Mouse (Mus musculus) layer of hippocampus, adult 2 months (tissue): ENCODE results near the gene Atad3a. TPM values are rescaled to one million over a fixed set of nuclear protein-coding genes. Genes with fewer than 3 reads are reported as not detected.
"Not testable (repeated sequence)": the region's sequence is repeated elsewhere in the genome, so short reads cannot be mapped to it uniquely, and the experiment has no call there.

Experiments
- DNase-seq, 2 experiments: peaks; one replicate each; pipeline ENCODE4 v3.0.0; 2022; ENCODE audit warnings: low spot score in 2 of 2
- H3K27ac ChIP-seq: fragments of 200-600 bp; 2 replicates; pipeline ENCODE4 v1.8.1; 2022
- H3K4me3 ChIP-seq: fragments of 200-600 bp; 2 replicates; pipeline ENCODE4 v1.8.1; 2022; ENCODE audit warnings: mild to moderate bottlenecking
- CTCF ChIP-seq: fragments of 200-600 bp; conservative IDR thresholded peaks from 2 replicates; pipeline ENCODE4 v1.8.1; 2022; ENCODE audit warnings: antibody characterized with exemption, mild to moderate bottlenecking, moderate library complexity
- long read RNA-seq, 2 experiments: library from polyadenylated mRNA; stranded (forward); transcript quantifications; one replicate each; pipeline ENCODE4 v2.0.0; 2021; ENCODE audit warnings: borderline mapping rate in 2 of 2
- total RNA-seq, 2 experiments: library from RNA; stranded (reverse); gene quantifications; 2 replicates each; pipeline ENCODE4 v1.2.3; 2021

Gene Atad3a
- 10 to 100 TPM; 49.9 to 51.4 TPM for total RNA-seq
- long read RNA-seq, experiment 1, transcript Atad3a-201 (16 exons, 2,413 nt) = major isoform, 17 of 38 reads
- long read RNA-seq, experiment 1, partial matches to known transcripts = 3 of 38 reads
- long read RNA-seq, experiment 1, other reads (novel, unspliced or antisense) = 18 of 38 reads
- long read RNA-seq, experiment 2, transcript Atad3a-201 (16 exons, 2,413 nt) = major isoform, 36 of 58 reads
- long read RNA-seq, experiment 2, partial matches to known transcripts = 3 of 58 reads
- long read RNA-seq, experiment 2, other reads (novel, unspliced or antisense) = 19 of 58 reads

- peak; percentile 96 to 97 for DNase-seq
- peak within 1 kb of the TSS; percentile 87 for H3K27ac ChIP-seq
Measured at GRCm38 (mm10) chr4:155760613-155761355, at the start of gene Atad3a. TSS of gene Atad3a (minus strand) at chr4:155761093.

GRCm38 (mm10) chr4:155807841-155808240 lies 46.9 kb upstream of the Atad3a start:
- TF ChIP-seq CTCF = no peak
- H3K27ac ChIP-seq = no peak overlapping the region
- H3K4me3 ChIP-seq = no peak overlapping the region
- DNase-seq = no peak

More at GRCm38 (mm10) chr4:155760613-155761355, at the start of gene Atad3a:
- no peak for TF ChIP-seq CTCF
- H3K4me3 ChIP-seq = peak within 1 kb of the TSS; percentile 88

GRCm38 (mm10) chr4:155803340-155804041 lies 42.6 kb upstream of the Atad3a start:
- peak overlapping the region; percentile 87 for H3K27ac ChIP-seq
- DNase-seq = peak; percentile 91 to 96
- peak overlapping the region; percentile 97 for H3K4me3 ChIP-seq
- no peak for TF ChIP-seq CTCF

- H3K4me3 ChIP-seq = peak within 1 kb of the TSS; percentile 97
- TF ChIP-seq CTCF = peak; percentile 56
- peak within 1 kb of the TSS; percentile 87 for H3K27ac ChIP-seq
- no peak for DNase-seq
Measured at GRCm38 (mm10) chr4:155802741-155803339, 41.9 kb upstream of the Atad3a start, which contains the start of gene Mrpl20. TSS of gene Mrpl20 (plus strand) at chr4:155802878.

GRCm38 (mm10) chr4:155802075-155802474 lies 41.2 kb upstream of the Atad3a start:
- TF ChIP-seq CTCF = no peak
- DNase-seq = no peak
- Histone ChIP-seq H3K27ac (no peak overlapping the region), H3K4me3 (no peak overlapping the region)

- no peak for TF ChIP-seq CTCF
- Histone ChIP-seq H3K4me3 (no peak overlapping the region), H3K27ac (no peak overlapping the region)
- no peak for DNase-seq
Measured at GRCm38 (mm10) chr4:155793730-155794129, 32.8 kb upstream of the Atad3a start.

GRCm38 (mm10) chr4:155791240-155791933 lies 30.5 kb upstream of the Atad3a start:
- TF ChIP-seq CTCF = no peak
- Histone ChIP-seq H3K4me3 (no peak overlapping the region), H3K27ac (no peak overlapping the region)
- peak in 1 of 2 experiments; percentile 6 for DNase-seq

- TF ChIP-seq CTCF = no peak
- DNase-seq = no peak
- H3K4me3 ChIP-seq = no peak overlapping the region
- H3K27ac ChIP-seq = no peak overlapping the region
Measured at GRCm38 (mm10) chr4:155790650-155791161, 29.8 kb upstream of the Atad3a start.

- no peak within 1 kb of the TSS for H3K27ac ChIP-seq
- TF ChIP-seq CTCF = no peak
- no peak for DNase-seq
- H3K4me3 ChIP-seq = no peak within 1 kb of the TSS
Measured at GRCm38 (mm10) chr4:155790021-155790489, 29.2 kb upstream of the Atad3a start, which contains the start of gene Ankrd65. TSS of gene Ankrd65 (plus strand) at chr4:155790439.

- H3K4me3 ChIP-seq, DNase-seq, H3K27ac ChIP-seq: not testable (repeated sequence)
Measured at GRCm38 (mm10) chr4:155788833-155789232, 27.9 kb upstream of the Atad3a start.

- TF ChIP-seq CTCF = no peak
Measured at GRCm38 (mm10) chr4:155788300-155788699, 27.4 kb upstream of the Atad3a start.

GRCm38 (mm10) chr4:155785819-155786218 lies 24.9 kb upstream of the Atad3a start, which contains the start of gene Tmem88b:
TSS of gene Tmem88b (minus strand) at chr4:155785874.
- TF ChIP-seq CTCF = peak; percentile 60
- H3K4me3 ChIP-seq = peak within 1 kb of the TSS; percentile 75
- peak within 1 kb of the TSS; percentile 96 for H3K27ac ChIP-seq
- DNase-seq = no peak

More at GRCm38 (mm10) chr4:155788300-155788699, 27.4 kb upstream of the Atad3a start:
- Histone ChIP-seq H3K27ac (no peak overlapping the region), H3K4me3 (no peak overlapping the region)
- no peak for DNase-seq
